Mouse (Mus musculus): ENCODE measurements around the gene Aox1. TPM values are rescaled to one million over a fixed set of nuclear protein-coding genes. Genes with fewer than 3 reads are reported as not detected.
A peak's percentile ranks its signal among the peaks of the same experiment; 100 is the strongest.
"Not testable (repeated sequence)": the region's sequence is repeated elsewhere in the genome, so short reads cannot be mapped to it uniquely, and the experiment has no call there.

Gene Aox1
- not detected for polyA plus RNA-seq (2017; shearing (Covaris generic))

GRCm38 (mm10) chr1:58029636-58030117 lies at the start of gene Aox1:
Gene Aox1 (plus strand): TSS chr1:58029931.
- ATAC-seq = no peak

- ATAC-seq = no peak
Observed at GRCm38 (mm10) chr1:57989052-57989600, 40.6 kb upstream of the Aox1 start.

GRCm38 (mm10) chr1:57991277-57991676 lies 38.5 kb upstream of the Aox1 start:
- ATAC-seq = no peak

- ATAC-seq = peak; percentile 100
Observed at GRCm38 (mm10) chr1:57995432-57996132, 34.1 kb upstream of the Aox1 start, which contains the start of gene Sgo2a. Gene Sgo2a (plus strand): TSS chr1:57995971.

- ATAC-seq = peak; percentile 56
Observed at GRCm38 (mm10) chr1:57996133-57996615, 33.6 kb upstream of the Aox1 start.

GRCm38 (mm10) chr1:57998146-57998545 lies 31.6 kb upstream of the Aox1 start:
- no peak for ATAC-seq

- not testable (repeated sequence) for ATAC-seq
Observed at GRCm38 (mm10) chr1:58006388-58006787, 23.3 kb upstream of the Aox1 start.

GRCm38 (mm10) chr1:58018856-58019255 lies 10.9 kb upstream of the Aox1 start, which contains the start of gene Kctd18:
Gene Kctd18 (minus strand): TSS chr1:58018956.
- no peak for ATAC-seq

GRCm38 (mm10) chr1:58027707-58028106 lies 2.0 kb upstream of the Aox1 start:
- ATAC-seq = no peak

GRCm38 (mm10) chr1:58030156-58030871 lies 583 bp downstream of the Aox1 start:
- no peak for ATAC-seq

- no peak for ATAC-seq
Observed at GRCm38 (mm10) chr1:58031160-58031769, 1.5 kb downstream of the Aox1 start.

GRCm38 (mm10) chr1:58037306-58037705 lies 7.6 kb downstream of the Aox1 start:
- ATAC-seq = not testable (repeated sequence)

GRCm38 (mm10) chr1:58045076-58045475 lies 15.3 kb downstream of the Aox1 start:
- no peak for ATAC-seq

- ATAC-seq = no peak
Observed at GRCm38 (mm10) chr1:58045546-58045945, 15.8 kb downstream of the Aox1 start.

- no peak for ATAC-seq
Observed at GRCm38 (mm10) chr1:58046721-58047290, 17.1 kb downstream of the Aox1 start.

- ATAC-seq = no peak
Observed at GRCm38 (mm10) chr1:58049126-58049525, 19.4 kb downstream of the Aox1 start.

GRCm38 (mm10) chr1:58055598-58055997 lies 25.9 kb downstream of the Aox1 start:
- no peak for ATAC-seq

GRCm38 (mm10) chr1:58056074-58056807 lies 26.5 kb downstream of the Aox1 start:
- no peak for ATAC-seq

- ATAC-seq = no peak
Observed at GRCm38 (mm10) chr1:58056939-58057338, 27.2 kb downstream of the Aox1 start.

GRCm38 (mm10) chr1:58058846-58059245 lies 29.1 kb downstream of the Aox1 start:
- ATAC-seq = no peak

- ATAC-seq = no peak
Observed at GRCm38 (mm10) chr1:58062131-58062530, 32.4 kb downstream of the Aox1 start.

- ATAC-seq = no peak
Observed at GRCm38 (mm10) chr1:58065151-58065550, 35.4 kb downstream of the Aox1 start.

Measured in inflammation-experienced regulatory T-cells, adult 6 months (primary cell).